ENCODE assay signal across 8 mouse cellular contexts in the genomic region with DNA sequence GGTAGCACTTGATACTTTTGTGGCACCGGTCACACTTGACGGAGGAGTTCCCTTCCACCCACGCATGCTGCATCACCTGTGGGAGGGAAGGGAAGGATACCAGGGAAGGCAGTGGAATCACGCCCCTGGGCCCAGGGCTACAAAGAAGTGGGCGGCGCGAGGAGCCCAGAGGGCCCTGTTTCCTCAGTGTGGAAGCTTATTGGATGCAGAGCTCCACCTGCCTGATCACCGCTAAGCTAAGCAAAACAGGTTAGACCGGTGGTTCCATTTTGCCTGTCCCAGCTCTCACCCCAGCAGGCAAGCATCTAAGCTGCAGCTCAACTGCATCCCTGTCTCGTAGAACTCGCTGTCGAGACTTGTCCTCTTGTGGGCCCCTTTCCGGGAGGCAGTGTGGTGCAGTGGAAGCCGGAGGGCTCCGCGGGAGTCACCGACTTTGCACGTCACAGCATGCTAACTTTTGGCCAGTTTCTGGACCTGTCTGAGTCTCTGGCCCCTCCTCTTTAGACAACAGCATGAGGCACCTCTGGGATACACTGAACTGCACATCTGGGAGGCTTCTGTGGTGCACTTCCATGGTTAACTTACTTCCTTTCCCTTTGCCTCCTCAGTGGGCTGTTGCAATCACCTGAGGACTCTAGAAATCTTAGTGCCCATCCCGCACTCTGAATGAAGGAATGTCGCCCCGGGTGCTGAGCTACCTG.
DNase-seq lines count a peak whose midpoint lies in the region; ATAC-seq lines count a peak whose summit lies in the region.

No protein-coding gene starts in this region.

- 0 out of 2 replicates have a peak overlapping the region, but pooled peaks have one; percentile 50 for H3K27ac ChIP-seq in embryonic facial prominence, embryonic 12.5 days
- H3K27ac ChIP-seq in stomach, embryonic 14.5 days (ENCODE audit: low read length), result peak overlapping the region; percentile 61

- H3K4me1 ChIP-seq in embryonic facial prominence, embryonic 12.5 days, result peaks cover 5% of the 10 kb centered on the region; the same call in 1 of the 2 replicates
- no peaks in the 10 kb centered on the region for H3K4me1 ChIP-seq in stomach, embryonic 14.5 days (ENCODE audit: control insufficient read depth, insufficient read depth, low read length)

- H3K9me3 ChIP-seq in embryonic facial prominence, embryonic 12.5 days, result no peaks in the 10 kb centered on the region
- no peaks in the 10 kb centered on the region for H3K9me3 ChIP-seq in stomach, embryonic 14.5 days (ENCODE audit: control insufficient read depth, low read depth, low read length)

- ATAC-seq in embryonic facial prominence, embryonic 12.5 days (ENCODE audit: insufficient number of reproducible peaks, insufficient read depth, low FRiP score, low TSS enrichment), result peak; percentile 78
- peak; percentile 92 for ATAC-seq in stomach, embryonic 14.5 days (ENCODE audit: insufficient number of reproducible peaks, insufficient read depth, low FRiP score, low read depth)

- H3K36me3 ChIP-seq in embryonic facial prominence, embryonic 12.5 days, result no peaks in the 10 kb centered on the region
- H3K36me3 ChIP-seq in stomach, embryonic 14.5 days (ENCODE audit: control insufficient read depth, insufficient read depth, low read length), result no peaks in the 10 kb centered on the region

- 28% methylated on average over 21 of the region's 21 CpGs for WGBS in embryonic facial prominence, embryonic 12.5 days
- WGBS in stomach, embryonic 14.5 days, result 34% methylated on average over 21 of the region's 21 CpGs

- peak; percentile 68 for DNase-seq in heart, adult 11 months
- no peak for DNase-seq in heart, postnatal 36 days
- peak; percentile 29 to 65 for DNase-seq in kidney, postnatal 25 days
- no peak for DNase-seq in adrenal gland, adult (ENCODE audit: inconsistent age in 2 of 2, low spot score in 1 of 2)
- DNase-seq in cerebellum, postnatal 10 days, result no peak
- DNase-seq in heart, adult 8-10 months (ENCODE audit: low spot score), result no peak

- H3K27me3 ChIP-seq in embryonic facial prominence, embryonic 12.5 days, result peaks cover 18% of the 10 kb centered on the region
- no peaks in the 10 kb centered on the region for H3K27me3 ChIP-seq in stomach, embryonic 14.5 days (ENCODE audit: control insufficient read depth, insufficient read depth, low read length)

- 0 out of 2 replicates have a peak overlapping the region, but pooled peaks have one; percentile 14 for H3K4me2 ChIP-seq in embryonic facial prominence, embryonic 12.5 days (replicated peaks)
- peak overlapping the region; percentile 18; the same call in 1 of the 2 replicates for H3K4me2 ChIP-seq in stomach, embryonic 14.5 days (replicated peaks; ENCODE audit: low read depth, low read length)

- H3K9ac ChIP-seq in embryonic facial prominence, embryonic 12.5 days, result no peak overlapping the region
- no peak overlapping the region for H3K9ac ChIP-seq in stomach, embryonic 14.5 days (replicated peaks; ENCODE audit: low read depth, low read length)

- intact Hi-C loops in heart, postnatal 36 days (cut with DNase I), result no loop called here

- no peak overlapping the region for H3K4me3 ChIP-seq in embryonic facial prominence, embryonic 12.5 days
- H3K4me3 ChIP-seq in stomach, embryonic 14.5 days (ENCODE audit: low read depth, low read length), result no peak overlapping the region

Comparison
In these comparisons a context has a peak if more than half of its experiments do, and no peak if none do; other contexts are left out.
1. DNase-seq: peak in heart, adult 11 months (single experiment) and kidney, postnatal 25 days (2 of 2); none in heart, postnatal 36 days (0 of 2), adrenal gland, adult (0 of 2), cerebellum, postnatal 10 days (0 of 2) and heart, adult 8-10 months (single experiment).